Mouse (Mus musculus): Measurements from ENCODE around the gene Mrpl23. TPM values are rescaled to one million over a fixed set of nuclear protein-coding genes. Genes with fewer than 3 reads are reported as not detected.

The Mrpl23 gene
- polyA plus RNA-seq, 2 experiments, result 14.4 to 45.9 TPM

GRCm38 (mm10) chr7:142516221-142516978 lies 16.1 kb upstream of the Mrpl23 start:
- Histone ChIP-seq H3K4me1 (replicated peaks; ENCODE audit: control insufficient read depth in 2 of 2, insufficient read depth in 2 of 2, low read length in 1 of 2) (peaks cover 0 to 4% of the 10 kb centered on the region in 2 experiments; a peak in 1 of 4 replicates), H3K27me3 (ENCODE audit: control insufficient read depth, insufficient read depth, low read length) (no peaks in the 10 kb centered on the region), H3K36me3 (replicated peaks; ENCODE audit: control insufficient read depth, insufficient read depth, low read depth) (no peaks in the 10 kb centered on the region), H3K4me2 (ENCODE audit: low read depth) (no peak overlapping the region), H3K9ac (replicated peaks) (no peak overlapping the region), H3K9me3 (ENCODE audit: control insufficient read depth, low read length) (no peaks in the 10 kb centered on the region), H3K27ac (no peak overlapping the region), H3K4me3 (ENCODE audit: insufficient read depth in 1 of 2, low read depth in 2 of 2, low read length in 2 of 2) (no peak overlapping the region)
- WGBS (ENCODE audit: insufficient replicate concordance), result 51% methylated on average over 21 of the region's 21 CpGs
- ATAC-seq (ENCODE audit: insufficient read depth), result no peak
- no peak for DNase-seq (ENCODE audit: low read depth in 3 of 3, low spot score in 3 of 3)
- no peak for TF ChIP-seq EP300 (IDR thresholded peaks at IDR 0.05; ENCODE audit: low read depth)
- TF ChIP-seq CTCF (IDR thresholded peaks at IDR 0.05; ENCODE audit: low read depth), result no peak

- Histone ChIP-seq H3K36me3 (replicated peaks; ENCODE audit: control insufficient read depth, insufficient read depth, low read depth) (no peaks in the 10 kb centered on the region), H3K4me3 (ENCODE audit: insufficient read depth in 1 of 2, low read depth in 2 of 2, low read length in 2 of 2) (no peak overlapping the region), H3K9ac (replicated peaks) (no peak overlapping the region), H3K9me3 (ENCODE audit: control insufficient read depth, low read length) (no peaks in the 10 kb centered on the region), H3K4me2 (ENCODE audit: low read depth) (no peak overlapping the region), H3K27me3 (ENCODE audit: control insufficient read depth, insufficient read depth, low read length) (no peaks in the 10 kb centered on the region), H3K4me1 (replicated peaks; ENCODE audit: control insufficient read depth in 2 of 2, insufficient read depth in 2 of 2, low read length in 1 of 2) (peaks cover 0 to 4% of the 10 kb centered on the region in 2 experiments; a peak in 1 of 4 replicates), H3K27ac (no peak overlapping the region)
- 29% methylated on average over 3 of the region's 3 CpGs for WGBS (ENCODE audit: insufficient replicate concordance)
- DNase-seq (ENCODE audit: low read depth in 3 of 3, low spot score in 3 of 3) (no peak), ATAC-seq (ENCODE audit: insufficient read depth) (no peak)
- TF ChIP-seq EP300 (IDR thresholded peaks at IDR 0.05; ENCODE audit: low read depth) (no peak), CTCF (IDR thresholded peaks at IDR 0.05; ENCODE audit: low read depth) (no peak)
Observed at GRCm38 (mm10) chr7:142517531-142517930, 15.0 kb upstream of the Mrpl23 start.

DNA sequence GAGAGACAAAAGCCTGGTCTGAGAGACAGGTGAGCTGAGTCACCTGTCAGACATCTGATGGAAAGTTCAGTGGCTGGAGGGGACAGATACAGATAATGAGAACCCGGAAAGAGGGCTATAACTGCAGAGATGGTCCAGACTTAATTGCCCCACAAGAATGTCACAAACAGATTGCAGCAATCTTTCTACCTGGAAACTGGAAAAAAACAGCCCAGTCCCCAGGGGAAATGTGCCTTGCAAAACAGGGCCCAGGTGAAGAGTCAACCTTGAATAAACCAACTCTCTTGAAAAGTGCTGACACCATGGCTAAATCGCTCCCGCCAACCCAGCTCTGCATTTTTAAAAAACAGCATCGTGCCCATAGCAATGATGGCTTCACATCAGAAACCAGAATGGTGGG lies 12.2 kb upstream of the Mrpl23 start:
- Histone ChIP-seq H3K36me3 (replicated peaks; ENCODE audit: control insufficient read depth, insufficient read depth, low read depth) (no peaks in the 10 kb centered on the region), H3K27ac (no peak overlapping the region), H3K27me3 (ENCODE audit: control insufficient read depth, insufficient read depth, low read length) (no peaks in the 10 kb centered on the region; the same call in 1 of the 2 replicates), H3K4me1 (replicated peaks; ENCODE audit: control insufficient read depth in 2 of 2, insufficient read depth in 2 of 2, low read length in 1 of 2) (peaks cover 2 to 13% of the 10 kb centered on the region in 2 experiments), H3K9me3 (ENCODE audit: control insufficient read depth, low read length) (no peaks in the 10 kb centered on the region), H3K4me2 (ENCODE audit: low read depth) (no peak overlapping the region), H3K4me3 (ENCODE audit: insufficient read depth in 1 of 2, low read depth in 2 of 2, low read length in 2 of 2) (no peak overlapping the region), H3K9ac (replicated peaks) (no peak overlapping the region)
- WGBS (ENCODE audit: insufficient replicate concordance), result 61% methylated on average over 4 of the region's 4 CpGs
- DNase-seq (ENCODE audit: low read depth in 3 of 3, low spot score in 3 of 3) (no peak), ATAC-seq (ENCODE audit: insufficient read depth) (no peak)
- TF ChIP-seq CTCF (IDR thresholded peaks at IDR 0.05; ENCODE audit: low read depth), result no peak
- TF ChIP-seq EP300 (IDR thresholded peaks at IDR 0.05; ENCODE audit: low read depth), result no peak

DNA sequence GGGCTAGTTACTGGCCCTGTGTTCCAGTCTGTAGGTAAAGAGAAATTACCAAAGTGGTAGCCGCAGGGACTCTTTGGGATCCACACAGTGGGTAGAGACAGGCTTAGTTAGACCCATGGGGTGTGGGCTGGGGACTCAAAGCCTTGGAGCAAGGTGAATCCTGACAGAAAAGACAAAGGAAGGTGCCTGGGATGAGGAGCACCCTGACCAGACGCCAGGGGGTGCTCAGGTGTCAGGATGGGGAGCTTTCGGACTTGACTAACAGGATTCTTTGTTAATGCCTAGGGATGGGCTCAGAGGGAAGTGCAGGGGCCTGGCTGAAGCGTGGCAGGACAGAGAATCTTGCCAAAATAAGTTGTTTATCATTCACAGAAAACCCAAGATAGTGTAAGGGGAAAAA lies 10.1 kb upstream of the Mrpl23 start:
- Histone ChIP-seq H3K36me3 (replicated peaks; ENCODE audit: control insufficient read depth, insufficient read depth, low read depth) (no peaks in the 10 kb centered on the region), H3K27me3 (ENCODE audit: control insufficient read depth, insufficient read depth, low read length) (no peaks in the 10 kb centered on the region; the same call in 1 of the 2 replicates), H3K4me2 (ENCODE audit: low read depth) (no peak overlapping the region), H3K9ac (replicated peaks) (no peak overlapping the region), H3K27ac (no peak overlapping the region), H3K4me3 (ENCODE audit: insufficient read depth in 1 of 2, low read depth in 2 of 2, low read length in 2 of 2) (no peak overlapping the region), H3K9me3 (ENCODE audit: control insufficient read depth, low read length) (no peaks in the 10 kb centered on the region), H3K4me1 (replicated peaks; ENCODE audit: control insufficient read depth in 2 of 2, insufficient read depth in 2 of 2, low read length in 1 of 2) (peaks cover 8 to 27% of the 10 kb centered on the region in 2 experiments)
- DNase-seq (ENCODE audit: low read depth in 3 of 3, low spot score in 3 of 3) (no peak), ATAC-seq (ENCODE audit: insufficient read depth) (no peak)
- TF ChIP-seq CTCF (IDR thresholded peaks at IDR 0.05; ENCODE audit: low read depth), result peak; percentile 73
- TF ChIP-seq EP300 (IDR thresholded peaks at IDR 0.05; ENCODE audit: low read depth), result no peak
- 32% methylated on average over 4 of the region's 4 CpGs for WGBS (ENCODE audit: insufficient replicate concordance)

DNA sequence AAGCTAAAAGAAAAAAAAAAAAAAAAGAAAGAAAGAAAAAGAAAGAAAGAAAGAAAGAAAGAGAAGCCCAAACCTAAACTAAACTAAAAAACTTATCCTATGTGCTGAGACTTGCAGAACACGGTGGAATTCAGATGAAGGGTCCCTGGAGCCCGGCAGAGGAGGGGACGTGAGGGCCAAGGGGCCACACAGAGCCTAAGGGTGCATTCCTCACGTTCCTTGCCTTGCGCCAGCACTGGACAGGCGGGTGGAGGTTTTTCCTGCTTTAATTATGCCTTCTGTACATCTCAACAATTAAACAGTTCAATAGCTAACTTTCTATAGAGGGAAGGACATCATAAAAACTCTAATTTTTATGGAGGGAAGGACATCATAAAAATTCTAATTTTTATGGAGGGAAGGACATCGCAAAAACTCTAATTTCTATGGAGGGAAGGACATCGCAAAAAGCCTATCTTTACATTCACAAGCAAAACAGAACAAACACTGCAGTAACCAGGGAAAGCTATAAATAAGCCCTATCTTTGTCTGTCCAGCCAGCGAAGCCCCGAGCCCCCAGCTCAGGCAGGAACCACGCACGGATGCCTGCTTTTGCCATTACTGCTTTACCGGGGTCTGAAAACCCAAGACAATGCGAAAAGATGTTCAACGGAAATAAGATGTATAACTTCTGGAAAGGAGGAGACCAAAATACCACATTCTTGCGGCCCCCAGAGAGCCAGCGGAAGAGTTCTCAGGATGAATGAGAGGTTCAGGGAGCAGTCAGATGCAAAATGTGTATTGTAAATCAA lies 9.1 kb upstream of the Mrpl23 start:
- no peaks in the 10 kb centered on the region; the same call in 1 of the 2 replicates for H3K27me3 ChIP-seq (ENCODE audit: control insufficient read depth, insufficient read depth, low read length)
- no peak overlapping the region for H3K4me3 ChIP-seq (ENCODE audit: insufficient read depth in 1 of 2, low read depth in 2 of 2, low read length in 2 of 2)
- ATAC-seq (ENCODE audit: insufficient read depth), result no peak
- no peak for DNase-seq (ENCODE audit: low read depth in 3 of 3, low spot score in 3 of 3)
- H3K27ac ChIP-seq, result no peak overlapping the region
- H3K4me1 ChIP-seq (replicated peaks; ENCODE audit: control insufficient read depth in 2 of 2, insufficient read depth in 2 of 2, low read length in 1 of 2), result peaks cover 8 to 30% of the 10 kb centered on the region in 2 experiments
- no peak overlapping the region for H3K4me2 ChIP-seq (ENCODE audit: low read depth)
- TF ChIP-seq EP300 (IDR thresholded peaks at IDR 0.05; ENCODE audit: low read depth) (no peak), CTCF (IDR thresholded peaks at IDR 0.05; ENCODE audit: low read depth) (no peak)
- no peaks in the 10 kb centered on the region for H3K36me3 ChIP-seq (replicated peaks; ENCODE audit: control insufficient read depth, insufficient read depth, low read depth)
- WGBS (ENCODE audit: insufficient replicate concordance), result 34% methylated on average over 17 of the region's 17 CpGs
- no peak overlapping the region for H3K9ac ChIP-seq (replicated peaks)
- no peaks in the 10 kb centered on the region for H3K9me3 ChIP-seq (ENCODE audit: control insufficient read depth, low read length)

Data from liver, embryonic 14.5 days (tissue).